Mouse (Mus musculus) hindbrain, embryonic 14.5 days (tissue): ENCODE data around the gene Acbd6. TPM values are rescaled to one million over a fixed set of nuclear protein-coding genes. Genes with fewer than 3 reads are reported as not detected.

Experiments used
- ATAC-seq: fragments of 200-750 bp; cut with Nextera tagmentation; 2 replicates; pipeline ENCODE4 v1.8.0; 2017; ENCODE audit warnings: moderate number of reproducible peaks, mild to moderate bottlenecking, moderate TSS enrichment, moderate library complexity; ENCODE audit not compliant: low FRiP score
- DNase-seq: peaks from one replicate; pipeline ENCODE4 v3.0.0-alpha.2; 2015; ENCODE audit warnings: low spot score
- H3K27ac ChIP-seq: fragments of 300-500 bp; sonication (generic); 2 replicates; pipeline ENCODE4 v1.5.1; 2014; ENCODE audit warnings: mild to moderate bottlenecking, moderate library complexity
- H3K27me3 ChIP-seq: fragments of 300-500 bp; sonication (generic); 2 replicates; pipeline ENCODE4 v1.6.1; 2014; ENCODE audit warnings: mild to moderate bottlenecking, low read length, mixed read lengths; ENCODE audit not compliant: control insufficient read depth, insufficient read depth
- H3K36me3 ChIP-seq: fragments of 300-500 bp; sonication (generic); replicated peaks from 2 replicates; pipeline ENCODE4 v1.6.1; 2014; ENCODE audit not compliant: control insufficient read depth, insufficient read depth
- H3K4me1 ChIP-seq: fragments of 300-500 bp; sonication (generic); replicated peaks from 2 replicates; pipeline ENCODE4 v1.6.1; 2014; ENCODE audit warnings: antibody characterized with exemption, low read length, mixed read lengths; ENCODE audit not compliant: control insufficient read depth, insufficient read depth
- H3K4me2 ChIP-seq: fragments of 300-500 bp; sonication (generic); replicated peaks from 2 replicates; pipeline ENCODE4 v1.6.1; 2014; ENCODE audit warnings: mild to moderate bottlenecking, moderate library complexity
- H3K4me3 ChIP-seq: fragments of 300-500 bp; sonication (generic); replicated peaks from 2 replicates; pipeline ENCODE4 v1.5.1; 2014; ENCODE audit warnings: mild to moderate bottlenecking, low read length
- H3K9ac ChIP-seq: fragments of 300-500 bp; sonication (generic); 2 replicates; pipeline ENCODE4 v1.6.1; 2014
- H3K9me3 ChIP-seq: fragments of 300-500 bp; sonication (generic); 2 replicates; pipeline ENCODE4 v1.6.1; 2016; ENCODE audit warnings: low read length; ENCODE audit not compliant: control insufficient read depth
- WGBS: fragments of 180-500 bp; shearing (Covaris S2); extraction: QIAGEN DNeasy Blood & Tissue Kit; methylation state at CpG from one replicate; pipeline ENCODE4 v1.1.7; 2014; 5-methylcytosine and 5-hydroxymethylcytosine counted together
- polyA plus RNA-seq: library from polyadenylated mRNA; unstranded; fragments of >200 nt; fragmentation: Nextera tagmentation; extraction: Ambion mirVana; gene quantifications from 2 replicates; pipeline ENCODE4 v1.2.1, GENCODE M21; 2014

The Acbd6 gene
- polyA plus RNA-seq, 1 experiment from 2014 or later: 103 TPM

- Histone ChIP-seq H3K4me2 (no peak overlapping the region), H3K9ac (no peak overlapping the region), H3K4me3 (no peak overlapping the region), H3K27ac (no peak overlapping the region), H3K27me3 (peaks cover 46% of the 10 kb centered on the region), H3K9me3 (no peaks in the 10 kb centered on the region), H3K36me3 (no peaks in the 10 kb centered on the region), H3K4me1 (peaks cover 4% of the 10 kb centered on the region; the same call in 1 of the 2 replicates)
- DNase-seq (no peak), ATAC-seq (no peak)
- WGBS: 48% methylated on average over 5 of the region's 5 CpGs
These were observed 162.1 kb downstream of the Acbd6 start for GRCm38 (mm10) chr1:155720006-155720405.

GRCm38 (mm10) chr1:155721443-155721842, 163.5 kb downstream of the Acbd6 start:
- peaks cover 59% of the 10 kb centered on the region for H3K27me3 ChIP-seq
- ATAC-seq (no peak), DNase-seq (no peak)
- no peak overlapping the region for H3K27ac ChIP-seq
- 28% methylated on average over 8 of the region's 8 CpGs for WGBS
- no peak overlapping the region for H3K4me2 ChIP-seq
- no peaks in the 10 kb centered on the region for H3K36me3 ChIP-seq
- no peaks in the 10 kb centered on the region for H3K9me3 ChIP-seq
- H3K4me1 ChIP-seq: peaks cover 4% of the 10 kb centered on the region; the same call in 1 of the 2 replicates
- no peak overlapping the region for H3K9ac ChIP-seq
- H3K4me3 ChIP-seq: no peak overlapping the region

- DNase-seq: peak; percentile 63
- Histone ChIP-seq H3K9ac (peak overlapping the region; percentile 7; the same call in 1 of the 2 replicates), H3K4me2 (peak overlapping the region; percentile 36), H3K4me3 (no peak overlapping the region), H3K27ac (no peak overlapping the region), H3K27me3 (peaks cover 64% of the 10 kb centered on the region), H3K9me3 (no peaks in the 10 kb centered on the region), H3K4me1 (peaks cover 4% of the 10 kb centered on the region; the same call in 1 of the 2 replicates), H3K36me3 (no peaks in the 10 kb centered on the region)
- under 1% methylated on average over 13 of the region's 13 CpGs for WGBS
- peak; percentile 57; the same call in 1 of the 2 replicates for ATAC-seq
These were observed 164.3 kb downstream of the Acbd6 start for GRCm38 (mm10) chr1:155722185-155722584.

GRCm38 (mm10) chr1:155724301-155724700, 166.4 kb downstream of the Acbd6 start:
- WGBS: 82% methylated on average over 3 of the region's 3 CpGs
- ATAC-seq (no peak), DNase-seq (no peak)
- Histone ChIP-seq H3K36me3 (no peaks in the 10 kb centered on the region), H3K4me2 (no peak overlapping the region), H3K9me3 (no peaks in the 10 kb centered on the region), H3K27me3 (peaks cover 85% of the 10 kb centered on the region), H3K27ac (no peak overlapping the region), H3K9ac (no peak overlapping the region), H3K4me1 (peaks cover 4% of the 10 kb centered on the region; the same call in 1 of the 2 replicates), H3K4me3 (no peak overlapping the region)

- H3K36me3 ChIP-seq: no peaks in the 10 kb centered on the region
- whole genome bisulfite sequencing: 57% methylated on average over 2 of the region's 2 CpGs
- peaks cover 90% of the 10 kb centered on the region for H3K27me3 ChIP-seq
These were observed 168.0 kb downstream of the Acbd6 start for GRCm38 (mm10) chr1:155725876-155726275.

GRCm38 (mm10) chr1:155727830-155728229, 169.9 kb downstream of the Acbd6 start:
- Histone ChIP-seq H3K4me1 (no peaks in the 10 kb centered on the region), H3K4me3 (no peak overlapping the region), H3K27me3 (peaks cover 94% of the 10 kb centered on the region), H3K36me3 (no peaks in the 10 kb centered on the region), H3K9me3 (no peaks in the 10 kb centered on the region), H3K27ac (no peak overlapping the region), H3K9ac (no peak overlapping the region), H3K4me2 (no peak overlapping the region)
- DNase-seq: no peak
- ATAC-seq: no peak
- whole genome bisulfite sequencing: 31% methylated on average over 10 of the region's 10 CpGs

More at GRCm38 (mm10) chr1:155725876-155726275, 168.0 kb downstream of the Acbd6 start:
- H3K4me2 ChIP-seq: no peak overlapping the region
- peaks cover 4% of the 10 kb centered on the region; the same call in 1 of the 2 replicates for H3K4me1 ChIP-seq
- no peak overlapping the region for H3K9ac ChIP-seq
- no peak overlapping the region for H3K27ac ChIP-seq
- H3K4me3 ChIP-seq: no peak overlapping the region
- no peaks in the 10 kb centered on the region for H3K9me3 ChIP-seq
- DNase-seq: no peak
- no peak for ATAC-seq

GRCm38 (mm10) chr1:155729113-155729795, 171.3 kb downstream of the Acbd6 start:
- H3K27me3 ChIP-seq: peaks cover 96% of the 10 kb centered on the region
- no peaks in the 10 kb centered on the region for H3K4me1 ChIP-seq
- H3K9ac ChIP-seq: no peak overlapping the region
- no peaks in the 10 kb centered on the region for H3K9me3 ChIP-seq
- H3K36me3 ChIP-seq: no peaks in the 10 kb centered on the region
- H3K4me3 ChIP-seq: no peak overlapping the region
- 1% methylated on average over 23 of the region's 23 CpGs for WGBS
- ATAC-seq (no peak), DNase-seq (no peak)
- H3K27ac ChIP-seq: no peak overlapping the region
- peak overlapping the region; percentile 35 for H3K4me2 ChIP-seq

- ATAC-seq (no peak), DNase-seq (no peak)
- WGBS: 2% methylated on average over 2 of the region's 2 CpGs
- Histone ChIP-seq H3K4me1 (no peaks in the 10 kb centered on the region), H3K27ac (no peak overlapping the region), H3K9me3 (no peaks in the 10 kb centered on the region), H3K36me3 (no peaks in the 10 kb centered on the region), H3K4me3 (no peak overlapping the region), H3K27me3 (peaks cover 97% of the 10 kb centered on the region), H3K4me2 (no peak overlapping the region), H3K9ac (no peak overlapping the region)
These were observed 173.2 kb downstream of the Acbd6 start for GRCm38 (mm10) chr1:155731156-155731555.

- DNase-seq: no peak
- WGBS: 1% methylated on average over 26 of the region's 26 CpGs
- peaks cover 96% of the 10 kb centered on the region for H3K27me3 ChIP-seq
- H3K9ac ChIP-seq: no peak overlapping the region
- no peaks in the 10 kb centered on the region for H3K36me3 ChIP-seq
- no peak for ATAC-seq
- 0 out of 2 replicates have a peak overlapping the region, but pooled peaks have one; percentile 10 for H3K4me2 ChIP-seq
- H3K4me1 ChIP-seq: 0 out of 2 replicates have a peak, but pooled peaks cover 6% of the 10 kb centered on the region
- H3K4me3 ChIP-seq: no peak overlapping the region
- no peaks in the 10 kb centered on the region for H3K9me3 ChIP-seq
- H3K27ac ChIP-seq: no peak overlapping the region
These were observed 178.3 kb downstream of the Acbd6 start for GRCm38 (mm10) chr1:155736096-155736825.
